Mouse (Mus musculus): ENCODE data around the gene Gse1. TPM values are rescaled to one million over a fixed set of nuclear protein-coding genes. Genes with fewer than 3 reads are reported as not detected.

Gene Gse1
- 24.2 and 48.2 TPM in 2 replicates for total RNA-seq (2014; rRNA removed)
- polyA plus RNA-seq (2015; fragmentation: Nextera tagmentation; extraction: Ambion mirVana), result 10.5 and 15.9 TPM in 2 replicates

GRCm38 (mm10) chr8:120227891-120228591, at the start of gene Gse1:
Gse1 (plus strand) TSS chr8:120228456.
- H3K4me3 ChIP-seq (ENCODE audit: low read depth, low read length), result peak within 1 kb of the TSS; percentile 62
- H3K4me2 ChIP-seq (ENCODE audit: low read depth), result peak within 1 kb of the TSS; percentile 82
- WGBS, result 1% methylated on average over 29 of the region's 52 CpGs
- no peaks in the 10 kb centered on the region for H3K9me3 ChIP-seq (ENCODE audit: low read length)
- H3K27me3 ChIP-seq (ENCODE audit: insufficient read depth, low read length), result no peaks in the 10 kb centered on the region; the same call in 1 of the 2 replicates
- DNase-seq, result peak; percentile 66
- H3K4me1 ChIP-seq (ENCODE audit: insufficient read depth), result peaks cover 9% of the 10 kb centered on the region; the same call in 1 of the 2 replicates
- peak within 1 kb of the TSS; percentile 58 for H3K9ac ChIP-seq
- no peak for TF ChIP-seq CTCF (IDR thresholded peaks at IDR 0.05; ENCODE audit: low read depth)
- no peaks in the 10 kb centered on the region for H3K36me3 ChIP-seq (ENCODE audit: insufficient read depth)
- peak within 1 kb of the TSS; percentile 35; the same call in 1 of the 2 replicates for H3K27ac ChIP-seq (ENCODE audit: low read depth, low read length)
- ATAC-seq, result peak; percentile 67

GRCm38 (mm10) chr8:120179027-120179431, 49.2 kb upstream of the Gse1 start:
- peak; percentile 99 for TF ChIP-seq CTCF (IDR thresholded peaks at IDR 0.05; ENCODE audit: low read depth)
- Histone ChIP-seq H3K4me1 (ENCODE audit: insufficient read depth) (peaks cover 20% of the 10 kb centered on the region), H3K27me3 (ENCODE audit: insufficient read depth, low read length) (no peaks in the 10 kb centered on the region; the same call in 1 of the 2 replicates), H3K4me2 (ENCODE audit: low read depth) (peak overlapping the region; percentile 40), H3K27ac (ENCODE audit: low read depth, low read length) (no peak overlapping the region), H3K36me3 (ENCODE audit: insufficient read depth) (no peaks in the 10 kb centered on the region), H3K4me3 (ENCODE audit: low read depth, low read length) (no peak overlapping the region), H3K9ac (no peak overlapping the region), H3K9me3 (ENCODE audit: low read length) (no peaks in the 10 kb centered on the region)
- peak; percentile 82 for ATAC-seq
- WGBS, result under 1% methylated on average over 10 of the region's 10 CpGs
- peak; percentile 95 for DNase-seq

GRCm38 (mm10) chr8:120180445-120180970, 47.7 kb upstream of the Gse1 start:
- H3K4me3 ChIP-seq (ENCODE audit: low read depth, low read length), result no peak overlapping the region
- H3K4me2 ChIP-seq (ENCODE audit: low read depth), result no peak overlapping the region
- no peak overlapping the region for H3K27ac ChIP-seq (ENCODE audit: low read depth, low read length)
- no peaks in the 10 kb centered on the region for H3K9me3 ChIP-seq (ENCODE audit: low read length)
- ATAC-seq (no peak), DNase-seq (peak; percentile 56)
- no peak for TF ChIP-seq CTCF (IDR thresholded peaks at IDR 0.05; ENCODE audit: low read depth)
- H3K27me3 ChIP-seq (ENCODE audit: insufficient read depth, low read length), result no peaks in the 10 kb centered on the region
- WGBS, result 39% methylated on average over 7 of the region's 7 CpGs
- peaks cover 20% of the 10 kb centered on the region for H3K4me1 ChIP-seq (ENCODE audit: insufficient read depth)
- no peak overlapping the region for H3K9ac ChIP-seq
- no peaks in the 10 kb centered on the region for H3K36me3 ChIP-seq (ENCODE audit: insufficient read depth)

GRCm38 (mm10) chr8:120181274-120181673, 47.0 kb upstream of the Gse1 start:
- H3K4me3 ChIP-seq (ENCODE audit: low read depth, low read length), result no peak overlapping the region
- no peak for ATAC-seq

GRCm38 (mm10) chr8:120181861-120182414, 46.3 kb upstream of the Gse1 start:
- H3K4me1 ChIP-seq (ENCODE audit: insufficient read depth), result peaks cover 18% of the 10 kb centered on the region
- H3K4me2 ChIP-seq (ENCODE audit: low read depth), result no peak overlapping the region
- no peaks in the 10 kb centered on the region for H3K27me3 ChIP-seq (ENCODE audit: insufficient read depth, low read length)
- no peak overlapping the region for H3K27ac ChIP-seq (ENCODE audit: low read depth, low read length)
- no peak overlapping the region for H3K4me3 ChIP-seq (ENCODE audit: low read depth, low read length)
- 79% methylated on average over 4 of the region's 4 CpGs for WGBS
- ATAC-seq, result no peak
- no peaks in the 10 kb centered on the region for H3K36me3 ChIP-seq (ENCODE audit: insufficient read depth)
- no peak overlapping the region for H3K9ac ChIP-seq
- no peak for DNase-seq
- no peak for TF ChIP-seq CTCF (IDR thresholded peaks at IDR 0.05; ENCODE audit: low read depth)
- no peaks in the 10 kb centered on the region for H3K9me3 ChIP-seq (ENCODE audit: low read length)

More at GRCm38 (mm10) chr8:120181274-120181673, 47.0 kb upstream of the Gse1 start:
- peaks cover 20% of the 10 kb centered on the region for H3K4me1 ChIP-seq (ENCODE audit: insufficient read depth)
- no peak for DNase-seq
- no peaks in the 10 kb centered on the region for H3K36me3 ChIP-seq (ENCODE audit: insufficient read depth)
- WGBS, result 85% methylated on average over 5 of the region's 5 CpGs
- no peak overlapping the region for H3K9ac ChIP-seq
- no peaks in the 10 kb centered on the region for H3K27me3 ChIP-seq (ENCODE audit: insufficient read depth, low read length)
- H3K4me2 ChIP-seq (ENCODE audit: low read depth), result no peak overlapping the region
- no peak for TF ChIP-seq CTCF (IDR thresholded peaks at IDR 0.05; ENCODE audit: low read depth)
- no peak overlapping the region for H3K27ac ChIP-seq (ENCODE audit: low read depth, low read length)
- no peaks in the 10 kb centered on the region for H3K9me3 ChIP-seq (ENCODE audit: low read length)

- DNase-seq, result no peak
These were observed 43.9 kb upstream of the Gse1 start for GRCm38 (mm10) chr8:120184366-120184765.

More at GRCm38 (mm10) chr8:120184366-120184765, 43.9 kb upstream of the Gse1 start:
- H3K4me1 ChIP-seq (ENCODE audit: insufficient read depth), result no peaks in the 10 kb centered on the region
- no peak overlapping the region for H3K9ac ChIP-seq
- no peak overlapping the region for H3K27ac ChIP-seq (ENCODE audit: low read depth, low read length)
- no peak overlapping the region for H3K4me2 ChIP-seq (ENCODE audit: low read depth)
- no peaks in the 10 kb centered on the region for H3K36me3 ChIP-seq (ENCODE audit: insufficient read depth)
- TF ChIP-seq CTCF (IDR thresholded peaks at IDR 0.05; ENCODE audit: low read depth), result no peak
- H3K27me3 ChIP-seq (ENCODE audit: insufficient read depth, low read length), result no peaks in the 10 kb centered on the region
- ATAC-seq, result no peak
- no peak overlapping the region for H3K4me3 ChIP-seq (ENCODE audit: low read depth, low read length)
- no peaks in the 10 kb centered on the region for H3K9me3 ChIP-seq (ENCODE audit: low read length)
- 26% methylated on average over 9 of the region's 9 CpGs for WGBS
